Mouse (Mus musculus) cerebellum, postnatal 4 days (tissue): ENCODE results near the gene Slc35e2.

ENCODE experiments used
- DNase-seq, 2 experiments: peaks; one replicate each; pipeline ENCODE4 v3.0.0; 2022; ENCODE audit warnings: low spot score in 2 of 2, mixed read lengths in 1 of 2

The Slc35e2 gene

DNA sequence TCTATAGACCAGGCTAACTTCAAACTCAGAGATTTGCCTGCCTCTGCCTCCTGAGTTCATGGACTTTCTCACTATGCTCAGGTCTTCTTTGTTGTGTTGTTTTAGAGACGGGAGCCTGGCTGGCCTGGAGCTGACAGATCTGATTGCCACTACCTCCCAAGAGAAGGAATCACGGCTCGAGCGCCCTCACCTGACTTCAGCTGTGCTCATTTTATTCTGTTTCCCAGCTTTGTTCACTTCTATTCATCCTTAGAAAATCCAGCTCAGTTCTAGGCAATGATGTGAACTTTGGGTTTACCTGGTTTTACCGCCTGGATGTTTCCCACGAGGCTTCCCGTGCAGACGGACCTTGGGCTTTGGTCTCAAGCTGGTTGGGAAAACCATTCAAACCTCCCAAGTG, 25.7 kb upstream of the Slc35e2 start:
- no peak for DNase-seq

DNA sequence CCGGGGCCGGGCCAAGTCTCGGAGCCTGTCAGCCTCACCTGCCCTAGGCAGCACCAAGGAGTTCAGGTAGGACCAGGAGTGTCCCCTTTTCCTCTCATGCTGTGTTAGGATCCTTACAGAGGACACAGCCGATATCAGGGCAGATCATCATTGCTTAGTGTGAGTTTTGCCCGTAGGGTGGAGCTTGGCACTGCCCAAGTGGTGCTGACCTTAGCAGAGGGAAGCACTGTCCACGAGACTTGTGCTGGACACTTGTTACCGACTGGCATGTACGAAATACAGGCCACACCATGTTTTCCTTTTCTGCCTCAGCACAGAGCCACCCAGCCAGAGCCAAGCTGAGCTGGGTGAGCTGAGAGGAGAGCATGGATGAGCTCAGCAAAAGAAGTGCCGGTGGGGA, 24.1 kb upstream of the Slc35e2 start:
- DNase-seq = no peak

DNA sequence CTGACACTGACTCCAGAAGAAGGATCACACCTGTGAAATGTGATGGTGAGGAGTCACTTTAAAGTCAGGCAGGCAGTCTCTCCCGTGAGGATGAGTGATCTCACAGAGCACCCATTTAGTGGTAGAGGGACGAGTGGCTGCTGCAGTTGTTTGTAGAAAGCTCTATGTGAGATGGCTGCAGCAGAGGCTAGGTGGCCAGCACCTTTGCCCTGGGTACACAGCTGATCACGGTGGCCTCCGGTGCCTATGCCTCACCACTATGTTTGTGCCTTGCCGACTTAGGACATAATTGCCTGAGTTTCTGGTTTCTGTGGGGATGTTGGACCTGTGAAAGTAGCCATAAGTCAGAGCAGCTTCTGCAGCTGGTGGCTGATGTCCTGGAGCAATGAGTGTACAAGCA, 23.5 kb upstream of the Slc35e2 start:
- no peak for DNase-seq

DNA sequence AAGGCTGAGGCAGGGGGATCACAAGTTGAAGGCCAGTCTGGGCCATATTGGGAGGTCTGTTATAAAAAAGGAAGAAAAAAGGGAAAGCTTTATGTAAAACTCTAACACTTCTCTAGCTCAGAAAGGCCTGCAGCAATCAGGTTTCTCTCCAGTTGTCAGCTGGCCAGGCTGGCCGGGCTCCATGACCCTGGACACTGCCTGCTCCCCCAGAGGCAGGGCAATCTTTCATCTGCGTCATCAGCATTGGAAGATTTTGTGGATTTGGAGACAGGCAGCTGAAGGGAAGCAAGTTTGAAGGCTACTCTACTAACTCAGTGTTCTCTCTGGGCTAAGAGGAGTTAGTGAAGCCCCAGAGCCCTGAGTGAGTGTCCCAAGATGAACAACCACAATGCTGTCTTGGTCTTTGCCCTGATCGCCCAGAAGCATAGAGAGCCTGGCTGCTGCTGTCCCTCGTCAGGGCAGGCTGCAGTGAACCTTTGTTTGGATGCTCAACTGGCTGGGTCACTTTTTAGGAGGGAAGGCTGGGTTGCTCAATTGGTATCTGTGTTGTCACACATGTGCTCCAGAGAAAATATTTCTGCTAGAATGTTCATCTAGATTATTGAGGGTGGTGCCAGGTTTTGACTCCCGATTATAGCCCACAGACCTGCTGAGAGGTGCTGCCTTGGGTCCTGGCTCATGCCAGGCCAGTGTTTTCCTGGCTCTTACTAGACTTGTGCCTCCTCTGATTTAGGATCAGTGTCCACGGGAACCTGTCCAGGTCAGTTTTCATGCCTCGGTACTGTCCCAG, 22.7 kb upstream of the Slc35e2 start:
- DNase-seq = no peak

DNA sequence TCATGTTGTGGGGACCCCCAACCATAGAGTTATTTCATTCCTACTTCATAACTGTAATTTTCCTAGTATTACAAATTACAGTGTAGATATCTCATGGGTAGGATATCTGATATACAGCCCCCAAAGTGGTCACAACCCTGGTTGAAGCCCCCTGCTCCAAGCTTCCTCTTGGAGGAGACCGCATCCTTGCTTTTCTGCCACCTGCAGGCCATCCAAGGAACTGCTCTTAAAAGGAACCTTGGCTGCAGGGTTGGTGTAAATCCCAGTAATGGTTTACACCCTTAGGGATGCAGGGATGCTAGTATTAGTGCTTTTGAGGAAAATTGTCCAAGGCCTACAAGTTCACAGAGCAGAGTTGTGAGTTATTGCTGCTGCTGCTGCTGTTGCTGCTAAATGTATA, 20.8 kb upstream of the Slc35e2 start:
- DNase-seq = peak; percentile 43 to 67

DNA sequence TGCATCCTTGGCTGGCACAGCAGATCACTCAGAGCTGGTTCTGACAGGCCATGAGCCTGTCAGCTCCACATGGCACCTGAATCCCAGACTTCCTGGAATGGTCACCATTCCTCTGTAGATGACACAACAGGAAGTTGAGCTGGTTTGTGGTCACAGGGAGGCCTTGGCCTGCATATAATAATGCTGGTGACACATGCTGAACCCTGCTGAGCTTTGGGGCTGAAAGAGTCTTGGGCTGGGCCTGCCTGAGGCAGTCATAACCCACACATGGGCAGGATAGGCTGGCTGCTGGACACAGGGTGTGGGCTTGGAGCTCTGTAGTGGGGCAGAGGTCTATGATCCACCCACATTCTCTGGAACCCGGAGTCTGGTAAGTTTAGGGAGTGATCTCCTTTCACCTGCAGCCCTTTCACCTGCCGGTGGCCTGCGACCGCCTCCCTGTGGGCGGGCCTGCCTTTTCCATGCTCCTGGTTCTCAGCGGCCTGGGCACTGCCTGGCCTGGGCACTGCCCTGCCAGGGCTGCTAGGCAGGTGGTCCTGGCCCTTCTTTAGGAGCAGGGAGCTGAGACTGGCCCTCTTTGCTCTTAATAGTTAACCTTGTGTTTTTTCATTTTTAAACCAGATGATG, 18.8 kb upstream of the Slc35e2 start:
- no peak for DNase-seq

DNA sequence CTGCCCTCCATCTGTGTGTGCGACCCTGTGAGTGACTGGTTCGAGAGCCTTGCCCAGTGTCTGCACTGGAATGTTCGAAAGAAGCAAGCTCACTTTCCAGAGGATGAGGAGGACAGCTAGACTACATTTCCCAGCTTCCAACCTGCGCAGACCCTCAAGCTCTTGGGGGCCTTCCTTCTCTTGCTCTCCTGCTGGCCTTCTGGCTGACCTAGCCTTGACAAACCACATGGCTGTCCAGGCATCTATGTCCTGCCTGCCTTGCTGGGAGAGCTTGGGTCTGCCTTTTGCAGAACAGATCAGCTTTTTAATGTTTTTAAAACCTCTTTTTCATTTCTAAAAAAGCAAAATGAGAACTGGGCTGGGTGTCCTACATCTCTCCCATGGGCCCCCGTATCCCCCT, 11.9 kb upstream of the Slc35e2 start:
- DNase-seq = no peak

DNA sequence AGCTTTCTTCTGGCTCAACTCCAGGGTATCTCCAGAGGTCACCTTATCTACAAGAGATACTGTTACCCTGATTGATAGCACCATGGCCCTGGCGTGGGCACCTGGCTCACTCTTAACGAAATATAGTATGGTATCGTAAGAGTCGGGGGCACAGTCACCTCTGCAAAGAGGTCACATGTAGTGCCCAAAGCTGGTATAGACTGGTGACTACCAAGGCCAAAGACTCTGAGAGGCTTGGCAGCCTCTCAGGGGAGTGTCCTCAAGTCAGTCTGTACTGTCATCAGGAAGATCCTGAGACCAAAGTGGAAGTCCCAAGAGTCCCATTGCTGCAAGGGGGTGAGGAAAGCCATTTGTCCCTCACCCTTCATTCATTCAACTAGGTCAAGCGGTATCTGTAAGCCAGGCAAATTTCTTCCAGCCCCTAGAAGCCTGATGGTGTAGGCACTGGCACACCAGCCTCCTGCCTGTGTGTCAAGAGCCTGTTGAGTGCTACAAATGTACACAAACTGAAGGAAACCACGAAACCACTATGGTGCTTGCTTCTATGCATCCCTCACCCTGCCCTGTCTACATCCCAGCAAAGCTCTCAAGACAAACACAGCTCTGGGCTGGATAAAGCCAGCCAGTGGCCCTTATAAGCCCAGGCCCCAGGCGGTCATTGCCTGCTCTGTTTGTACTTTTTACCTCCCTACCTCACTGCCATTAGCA, 10.1 kb upstream of the Slc35e2 start:
- DNase-seq = no peak

DNA sequence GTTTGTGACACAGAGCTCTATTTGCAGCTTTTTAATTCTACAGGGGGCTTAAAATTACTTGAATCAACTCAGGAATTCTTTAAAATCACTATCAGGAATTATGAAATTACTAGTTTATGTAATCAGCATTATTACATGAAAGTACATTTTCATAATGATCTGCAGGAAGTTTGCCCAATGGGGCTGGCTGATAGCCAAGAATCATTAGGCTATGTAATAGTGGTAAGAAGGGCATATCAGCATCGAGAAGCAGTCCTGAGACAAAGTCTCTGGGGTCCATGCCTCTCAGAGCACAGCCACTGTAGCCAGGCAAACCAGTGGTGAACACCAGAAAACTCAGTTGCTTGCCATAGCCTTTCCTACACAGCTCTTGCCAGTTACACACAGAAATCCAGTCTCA, 7.4 kb upstream of the Slc35e2 start:
- DNase-seq = no peak

DNA sequence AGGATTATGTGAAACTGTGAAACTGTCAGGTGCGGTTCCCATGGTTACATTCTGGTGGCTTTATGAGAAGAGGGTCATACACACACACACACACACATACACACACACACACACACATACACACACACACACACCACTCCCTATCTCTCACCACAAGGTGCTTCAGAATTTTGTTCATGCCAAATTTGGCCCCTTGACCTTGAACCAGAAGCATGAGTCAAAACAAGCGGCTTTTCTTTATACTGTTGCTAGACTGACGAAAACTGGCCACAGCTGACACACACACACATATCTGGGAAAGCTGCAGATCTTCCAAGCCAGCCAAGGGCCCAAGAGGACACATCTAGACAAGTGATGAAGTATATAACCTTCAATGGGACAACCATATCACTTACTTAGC, 5.4 kb upstream of the Slc35e2 start:
- DNase-seq = no peak

DNA sequence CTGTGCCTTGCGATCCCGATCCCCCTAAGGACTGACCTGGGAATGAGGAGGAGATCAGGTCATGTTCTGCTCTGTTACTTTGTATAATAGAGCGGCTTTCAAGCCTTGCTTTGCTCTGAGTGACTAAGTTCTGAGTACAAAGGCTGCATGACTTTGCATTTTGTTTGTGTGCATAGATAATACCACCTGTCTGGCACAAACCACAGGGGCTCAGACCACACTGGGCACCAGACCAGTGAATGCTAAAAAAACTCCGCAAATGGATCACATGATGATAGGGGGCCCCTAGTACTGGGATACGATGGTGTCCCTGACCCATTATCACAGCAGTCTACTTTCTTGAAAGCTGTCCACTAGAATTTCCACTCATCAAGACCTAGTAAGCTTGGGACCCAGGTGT, 4.6 kb upstream of the Slc35e2 start:
- DNase-seq = no peak

DNA sequence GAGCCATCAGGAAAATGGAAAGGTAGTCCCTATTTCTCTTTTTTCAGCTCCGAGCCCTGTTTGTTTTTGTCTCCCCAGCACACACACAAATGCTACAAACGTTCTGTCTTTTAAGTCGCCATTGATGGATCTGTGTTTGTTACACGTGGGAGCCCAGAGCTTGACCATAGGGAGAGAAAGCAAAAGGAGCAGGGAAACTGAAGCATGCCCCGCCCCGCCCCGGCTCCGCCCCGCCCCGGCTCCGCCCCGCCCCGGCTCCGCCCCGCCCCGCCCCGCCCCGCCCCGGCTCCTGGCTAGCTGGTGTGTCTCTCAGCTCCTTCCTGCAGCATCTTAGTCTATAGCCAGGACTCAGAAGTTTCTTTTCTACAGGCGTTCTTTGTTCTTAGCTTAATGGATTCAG, 2.7 kb upstream of the Slc35e2 start:
- DNase-seq = no peak

DNA sequence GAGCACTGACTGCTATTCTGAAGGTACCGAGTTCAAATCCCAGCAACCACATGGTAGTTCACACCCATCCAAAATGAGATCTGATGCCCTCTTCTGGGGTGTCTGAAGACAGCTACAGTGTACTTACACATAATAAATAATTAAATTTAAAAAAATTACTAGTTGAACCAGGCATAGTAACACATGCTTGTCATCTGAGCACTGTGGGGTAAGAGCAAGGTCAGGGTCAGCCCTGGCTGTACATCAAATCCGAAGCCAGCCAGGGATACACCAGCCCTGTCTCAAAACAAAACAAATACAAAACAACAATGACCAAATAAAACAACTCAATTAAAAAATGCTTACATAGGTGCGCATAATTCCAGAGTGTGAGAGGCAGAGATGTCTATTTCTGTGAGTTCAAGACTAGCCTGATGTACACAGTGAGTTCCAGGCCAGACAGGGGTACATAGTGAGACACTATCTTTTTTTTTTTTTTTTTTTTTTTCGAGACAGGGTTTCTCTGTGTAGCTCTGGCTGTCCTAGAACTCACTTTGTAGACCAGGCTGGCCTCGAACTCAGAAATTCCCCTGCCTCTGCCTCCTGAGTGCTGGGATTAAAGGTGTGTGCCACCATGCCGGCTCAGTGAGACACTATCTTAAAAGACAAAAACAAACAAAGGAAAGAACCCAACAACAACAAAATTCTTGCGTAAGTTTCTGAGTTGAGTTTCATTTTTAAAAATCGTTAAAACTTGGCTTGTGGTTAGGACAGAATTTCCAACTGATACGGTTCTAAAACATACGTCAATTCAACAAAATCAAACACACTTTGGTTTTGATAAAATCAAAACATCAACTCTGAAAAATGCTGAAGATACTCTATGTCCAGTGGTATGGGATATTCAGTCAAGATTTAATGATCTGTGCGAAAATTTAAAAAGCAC, 1.1 kb upstream of the Slc35e2 start:
- no peak for DNase-seq

DNA sequence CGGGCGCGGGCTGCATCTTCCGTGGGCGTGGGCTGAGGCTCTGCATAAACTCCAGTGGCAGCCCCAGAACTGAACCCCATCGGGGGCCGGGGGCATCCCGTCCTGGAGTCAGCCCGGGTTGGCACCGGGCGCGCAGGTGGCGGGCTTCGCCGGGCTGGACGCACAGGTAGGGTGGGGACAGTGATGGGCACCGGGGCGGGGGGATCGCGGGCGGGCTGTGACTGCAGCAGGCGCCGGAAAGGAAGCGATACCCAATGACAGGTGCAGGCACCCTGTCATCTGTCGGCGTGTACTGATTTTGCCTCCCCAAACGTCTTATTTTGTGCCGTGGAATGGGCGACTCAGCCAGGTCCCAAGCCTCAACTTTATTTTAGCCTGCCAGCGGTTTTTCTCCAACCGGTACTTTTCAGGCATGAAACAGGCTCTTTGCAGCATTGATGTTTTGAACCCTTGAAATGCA, 811 bp downstream of the Slc35e2 start:
- DNase-seq = no peak

DNA sequence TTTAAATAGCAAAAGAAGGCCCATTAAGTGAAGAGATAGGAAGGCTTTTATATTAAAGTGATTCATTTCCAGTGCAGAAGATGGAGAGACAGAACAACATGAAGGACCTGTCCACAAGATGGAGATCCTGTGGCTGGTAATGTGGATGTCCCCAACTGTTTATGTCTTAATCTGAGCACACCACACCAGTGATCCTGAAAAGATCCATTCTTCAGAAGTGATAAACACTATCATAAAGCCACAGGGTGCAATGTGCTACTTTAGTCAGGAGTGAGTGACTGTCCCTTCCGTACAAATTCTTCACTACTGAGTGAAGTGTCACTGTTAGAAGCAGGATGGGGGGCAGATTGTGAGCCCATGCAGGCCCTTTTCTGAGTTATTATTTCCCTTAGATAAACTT, 1.5 kb downstream of the Slc35e2 start:
- DNase-seq = no peak

DNA sequence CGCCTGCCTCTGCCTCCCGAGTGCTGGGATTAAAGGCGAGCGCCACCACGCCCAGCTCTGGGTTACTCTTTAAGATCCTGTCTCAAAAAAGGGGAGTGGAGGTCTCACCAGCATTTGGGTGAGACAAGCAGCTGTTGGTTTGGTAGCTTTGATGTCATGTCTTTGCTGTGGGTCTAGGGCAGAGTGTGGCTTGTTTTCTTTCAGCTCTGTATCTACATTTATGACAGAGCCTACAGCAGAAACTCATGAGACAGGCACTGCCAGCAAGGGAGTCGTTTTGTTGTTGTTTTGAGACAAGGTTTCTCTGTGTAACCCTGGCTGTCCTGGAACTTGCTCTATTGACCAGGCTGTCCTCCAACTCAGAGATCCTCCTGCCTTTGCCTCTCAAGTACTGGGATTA, 2.6 kb downstream of the Slc35e2 start:
- DNase-seq = no peak

DNA sequence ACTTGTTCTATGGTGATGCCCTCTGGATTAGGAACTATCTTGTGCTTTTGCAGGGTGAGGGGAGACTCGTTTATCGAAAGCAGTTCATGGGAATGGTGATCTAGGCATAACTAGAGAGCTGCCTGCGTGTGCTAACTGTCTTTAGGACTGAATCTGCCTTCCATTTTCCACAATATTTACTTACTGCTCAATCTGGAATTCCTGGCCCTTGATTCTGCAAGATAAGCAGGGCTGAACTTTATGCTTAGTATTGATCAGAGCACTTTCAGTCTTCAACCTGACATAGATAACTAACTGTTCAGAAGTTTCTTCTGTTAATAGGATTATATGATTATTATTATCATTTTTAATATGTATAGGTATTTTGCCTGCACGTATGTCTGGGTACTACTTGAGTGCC, 3.9 kb downstream of the Slc35e2 start:
- no peak for DNase-seq

DNA sequence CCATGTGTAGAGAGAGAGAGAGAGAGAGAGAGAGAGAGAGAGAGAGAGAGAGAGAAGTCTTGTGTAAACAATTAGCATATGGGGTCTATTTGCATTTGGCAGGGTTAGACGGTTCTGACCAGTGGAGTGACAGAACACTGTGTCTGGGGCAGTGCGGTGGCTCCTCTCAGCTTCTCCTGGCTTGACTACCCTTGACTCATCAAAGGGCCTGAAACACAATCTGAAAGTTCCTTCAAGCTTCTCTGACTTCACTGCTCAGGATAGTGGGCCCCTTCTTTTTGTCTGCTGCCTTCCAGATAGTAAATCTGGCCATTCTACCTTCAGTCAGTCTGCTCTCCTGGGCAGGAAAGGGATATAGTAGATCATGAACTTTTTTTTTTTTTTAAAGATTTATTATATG, 5.6 kb downstream of the Slc35e2 start:
- DNase-seq = no peak

DNA sequence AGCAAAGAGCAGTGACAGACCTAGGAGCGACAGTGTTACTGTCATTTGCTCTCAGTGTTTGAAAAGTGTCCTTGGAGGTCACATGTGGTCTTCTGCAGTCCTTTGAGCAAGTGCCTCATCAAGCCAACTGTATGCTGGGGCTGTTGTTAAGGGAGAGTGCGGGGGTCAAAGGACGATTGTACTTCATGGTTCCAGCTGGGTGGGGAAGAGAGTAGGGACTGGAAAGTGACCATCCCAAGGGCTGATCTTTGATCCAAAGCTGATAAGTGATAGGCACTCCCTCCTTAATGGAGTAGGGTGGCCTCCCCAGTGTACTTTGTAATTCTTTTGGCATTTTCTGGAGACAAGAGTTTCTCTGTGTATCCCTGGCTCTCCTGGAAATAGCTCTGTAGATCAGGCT, 10.6 kb downstream of the Slc35e2 start:
- DNase-seq = no peak

DNA sequence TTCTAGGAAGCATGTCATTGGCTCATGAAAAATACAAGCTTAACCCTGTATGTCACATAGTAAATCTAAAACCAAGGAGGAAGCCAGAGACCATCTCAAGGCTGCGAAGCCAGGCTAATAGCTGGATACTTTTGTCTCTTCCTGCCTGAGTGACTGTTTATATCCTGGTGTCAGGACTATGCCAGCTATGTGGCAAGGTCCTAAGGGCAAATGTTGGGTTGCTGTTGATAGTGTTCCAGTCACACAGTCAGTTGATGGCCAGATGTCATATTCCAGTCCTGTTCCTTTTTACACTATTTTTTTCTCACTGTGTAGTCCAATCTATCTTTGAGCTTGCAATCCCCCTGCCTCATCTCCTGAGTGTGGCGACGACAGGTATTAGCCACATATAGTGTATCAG, 12.0 kb downstream of the Slc35e2 start:
- DNase-seq = no peak

DNA sequence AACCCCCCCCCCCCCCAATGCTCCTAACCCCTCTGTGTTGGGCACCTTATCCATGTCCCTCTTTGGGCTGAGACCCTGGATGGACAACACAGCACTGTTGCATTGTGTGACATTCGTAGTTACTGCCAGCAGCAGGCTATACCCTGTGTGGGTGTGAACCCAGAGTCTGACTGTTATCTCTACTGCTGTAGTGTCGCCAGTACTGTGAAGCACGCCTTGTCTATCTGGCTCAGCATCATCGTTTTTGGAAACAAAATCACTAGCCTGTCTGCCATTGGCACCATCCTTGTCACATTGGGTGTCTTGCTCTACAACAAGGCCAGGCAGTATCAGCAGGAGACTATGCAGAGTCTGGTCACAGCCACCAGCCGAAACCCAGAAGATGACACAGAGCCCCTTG, 17.1 kb downstream of the Slc35e2 start:
- DNase-seq = no peak
